In genomic region chr13:73822187-73822800, GRCm38 (mm10) we compare ENCODE assay signal across 9 mouse cellular contexts. TPM values are rescaled to one million over a fixed set of nuclear protein-coding genes. Genes with fewer than 3 reads are reported as not detected.
DNase-seq lines count a peak whose midpoint lies in the region; ATAC-seq and TF ChIP-seq lines count a peak whose summit lies in the region.
"Had no signal": no experiment of that assay in that cellular context is flagged by ENCODE, and none has a peak within 500 bp of the region (broad histone marks: within the 10 kb centered on the region; RNA-seq: fewer than 3 reads in every experiment).

No protein-coding gene starts in this region.

- no peaks in the 10 kb centered on the region for H3K9me3 ChIP-seq in forebrain, embryonic 10.5 days
- no peaks in the 10 kb centered on the region for H3K9me3 ChIP-seq in forebrain, embryonic 12.5 days
- no peaks in the 10 kb centered on the region for H3K9me3 ChIP-seq in forebrain, postnatal 0 days (ENCODE audit: low read length)
- H3K9me3 ChIP-seq in kidney, embryonic 16.5 days (ENCODE audit: low read length): no peaks in the 10 kb centered on the region
- no peaks in the 10 kb centered on the region for H3K9me3 ChIP-seq in lung, embryonic 16.5 days (ENCODE audit: control insufficient read depth, low read length)
- H3K9me3 ChIP-seq: limb, embryonic 15.5 days had no signal

- H3K36me3 ChIP-seq in forebrain, embryonic 10.5 days (replicated peaks): peaks cover 26% of the 10 kb centered on the region
- H3K36me3 ChIP-seq in forebrain, embryonic 12.5 days (replicated peaks): no peaks in the 10 kb centered on the region; the same call in 1 of the 2 replicates
- H3K36me3 ChIP-seq in forebrain, postnatal 0 days (ENCODE audit: insufficient read depth): peaks cover 6% of the 10 kb centered on the region; the same call in 1 of the 2 replicates
- no peaks in the 10 kb centered on the region for H3K36me3 ChIP-seq in kidney, embryonic 16.5 days (ENCODE audit: insufficient read depth, low read length)
- H3K36me3 ChIP-seq in lung, embryonic 16.5 days (ENCODE audit: control insufficient read depth, insufficient read depth, low read length): no peaks in the 10 kb centered on the region

- no peak overlapping the region for H3K9ac ChIP-seq in forebrain, embryonic 12.5 days
- H3K9ac ChIP-seq in forebrain, postnatal 0 days: no peak overlapping the region
- H3K9ac ChIP-seq in kidney, embryonic 16.5 days (replicated peaks; ENCODE audit: low read length): no peak overlapping the region
- H3K9ac ChIP-seq in lung, embryonic 16.5 days (ENCODE audit: low read length): no peak overlapping the region
- H3K9ac ChIP-seq: limb, embryonic 15.5 days had no signal

- TF ChIP-seq CTCF in forebrain, postnatal 0 days (IDR thresholded peaks at IDR 0.05; ENCODE audit: low read depth): peak; percentile 66

- WGBS in forebrain, embryonic 10.5 days: 64% methylated on average over 4 of the region's 4 CpGs
- WGBS in forebrain, embryonic 12.5 days: 68% methylated on average over 4 of the region's 4 CpGs
- 70% methylated on average over 4 of the region's 4 CpGs for WGBS in forebrain, postnatal 0 days
- 62% methylated on average over 4 of the region's 4 CpGs for WGBS in kidney, embryonic 16.5 days
- WGBS in lung, embryonic 16.5 days: 65% methylated on average over 4 of the region's 4 CpGs

- DNase-seq in forebrain, embryonic 10.5 days (ENCODE audit: extremely low spot score, low spot score): peak; percentile 37
- DNase-seq in CD8-positive naive resting alpha-beta T cell, adult 2 months (ENCODE audit: low read depth in 2 of 2, low spot score in 2 of 2): peak; percentile 63 to 71
- peak; percentile 65 for DNase-seq in brain, adult 2 months (ENCODE audit: low read depth, low spot score)
- peak; percentile 20 for DNase-seq in forebrain, postnatal 0 days
- peak; percentile 29 for DNase-seq in spleen, adult 12 weeks (ENCODE audit: low spot score)

- H3K27ac ChIP-seq in forebrain, embryonic 10.5 days: no peak overlapping the region
- H3K27ac ChIP-seq in forebrain, embryonic 12.5 days: no peak overlapping the region
- H3K27ac ChIP-seq in forebrain, postnatal 0 days (ENCODE audit: low read depth, low read length): no peak overlapping the region
- no peak overlapping the region for H3K27ac ChIP-seq in kidney, embryonic 16.5 days (ENCODE audit: low read length)
- no peak overlapping the region for H3K27ac ChIP-seq in lung, embryonic 16.5 days (ENCODE audit: low read length)
- H3K27ac ChIP-seq: limb, embryonic 15.5 days had no signal

- H3K27me3 ChIP-seq in forebrain, embryonic 10.5 days (ENCODE audit: poor library complexity, severe bottlenecking): no peaks in the 10 kb centered on the region
- H3K27me3 ChIP-seq in forebrain, embryonic 12.5 days: no peaks in the 10 kb centered on the region
- no peaks in the 10 kb centered on the region for H3K27me3 ChIP-seq in forebrain, postnatal 0 days (ENCODE audit: insufficient read depth, low read length)
- H3K27me3 ChIP-seq in kidney, embryonic 16.5 days (ENCODE audit: insufficient read depth, low read length): no peaks in the 10 kb centered on the region
- H3K27me3 ChIP-seq in lung, embryonic 16.5 days (ENCODE audit: control insufficient read depth, insufficient read depth, low read depth, low read length): no peaks in the 10 kb centered on the region
- H3K27me3 ChIP-seq: limb, embryonic 15.5 days had no signal

- ATAC-seq in forebrain, embryonic 12.5 days (ENCODE audit: low FRiP score): no peak
- peak; percentile 7; the same call in 1 of the 2 replicates for ATAC-seq in forebrain, postnatal 0 days
- peak; percentile 21 for ATAC-seq in kidney, embryonic 16.5 days (ENCODE audit: low FRiP score, low TSS enrichment)
- ATAC-seq in lung, embryonic 16.5 days (ENCODE audit: low read depth): 0 out of 2 replicates have a peak, but pooled peaks have one; percentile 2

- no peak overlapping the region for H3K4me2 ChIP-seq in forebrain, embryonic 12.5 days
- H3K4me2 ChIP-seq in forebrain, postnatal 0 days (ENCODE audit: low read depth): no peak overlapping the region
- H3K4me2 ChIP-seq in kidney, embryonic 16.5 days (replicated peaks; ENCODE audit: low read depth, low read length): no peak overlapping the region
- no peak overlapping the region for H3K4me2 ChIP-seq in lung, embryonic 16.5 days (ENCODE audit: low read depth, low read length)
- H3K4me2 ChIP-seq: limb, embryonic 15.5 days had no signal

- H3K4me1 ChIP-seq in forebrain, embryonic 10.5 days: no peaks in the 10 kb centered on the region
- no peaks in the 10 kb centered on the region for H3K4me1 ChIP-seq in forebrain, embryonic 12.5 days
- H3K4me1 ChIP-seq in forebrain, postnatal 0 days (ENCODE audit: insufficient read depth): no peaks in the 10 kb centered on the region
- no peaks in the 10 kb centered on the region; the same call in 1 of the 2 replicates for H3K4me1 ChIP-seq in kidney, embryonic 16.5 days (ENCODE audit: insufficient read depth, low read length)
- H3K4me1 ChIP-seq in lung, embryonic 16.5 days (replicated peaks; ENCODE audit: control insufficient read depth, insufficient read depth, low read length): no peaks in the 10 kb centered on the region

- H3K4me3 ChIP-seq in forebrain, embryonic 10.5 days: no peak overlapping the region
- no peak overlapping the region for H3K4me3 ChIP-seq in forebrain, embryonic 12.5 days (replicated peaks)
- H3K4me3 ChIP-seq in forebrain, postnatal 0 days (ENCODE audit: low read depth, low read length): no peak overlapping the region
- H3K4me3 ChIP-seq in kidney, embryonic 16.5 days (ENCODE audit: low read length): no peak overlapping the region
- H3K4me3 ChIP-seq in lung, embryonic 16.5 days (ENCODE audit: low read length): no peak overlapping the region
- H3K4me3 ChIP-seq: limb, embryonic 15.5 days had no signal

RNA-seq across cellular contexts. Expression of gene Nkd2, which starts 25.1 kb away (rescaled TPM):
- 15.9 and 16.3 TPM in 2 replicates for polyA plus RNA-seq in forebrain, embryonic 10.5 days (2016; fragmentation: Nextera tagmentation; extraction: Ambion mirVana)
- 7.9 and 8.8 TPM in 2 replicates for polyA plus RNA-seq in forebrain, embryonic 12.5 days (2016; fragmentation: Nextera tagmentation; extraction: Ambion mirVana)
- total RNA-seq in forebrain, postnatal 0 days (2014; rRNA removed): 27.8 and 35.3 TPM in 2 replicates
- 15.2 TPM in 2 replicates for polyA plus RNA-seq in forebrain, postnatal 0 days (2015; fragmentation: Nextera tagmentation; extraction: Ambion mirVana)
- 7.8 and 8.2 TPM in 2 replicates for polyA plus RNA-seq in kidney, embryonic 16.5 days (2015; fragmentation: Nextera tagmentation; extraction: Ambion mirVana)
- polyA plus RNA-seq in lung, embryonic 16.5 days (2015; fragmentation: Nextera tagmentation; extraction: Ambion mirVana): 4.7 and 4.8 TPM in 2 replicates
